Mouse (Mus musculus) cortical plate, adult 2 months (tissue): ENCODE results near the gene Eppin. TPM values are rescaled to one million over a fixed set of nuclear protein-coding genes. Genes with fewer than 3 reads are reported as not detected.

ENCODE experiments used
- H3K27ac ChIP-seq: fragments of 200-500 bp; 2 replicates; pipeline ENCODE4 v1.5.1; 2012; ENCODE audit warnings: low read length, control low read depth, inconsistent platforms; ENCODE audit not compliant: insufficient read depth
- H3K4me1 ChIP-seq: fragments of 200-500 bp; 2 replicates; pipeline ENCODE4 v1.6.1; 2011; ENCODE audit warnings: low read length; ENCODE audit not compliant: control insufficient read depth, insufficient read depth
- H3K4me3 ChIP-seq: fragments of 200-500 bp; 2 replicates; pipeline ENCODE4 v1.5.1; 2011; ENCODE audit warnings: mild to moderate bottlenecking, low read length, control low read depth; ENCODE audit not compliant: insufficient read depth
- CTCF ChIP-seq: fragments of 200-500 bp; IDR thresholded peaks from 2 replicates; pipeline ENCODE4 v1.5.1; 2011; ENCODE audit warnings: mild to moderate bottlenecking, control low read depth, low read length; ENCODE audit not compliant: insufficient read depth; ENCODE audit errors: extremely low read depth
- POLR2A ChIP-seq: fragments of 200-500 bp; IDR thresholded peaks from 2 replicates; pipeline ENCODE4 v1.6.1; 2011; ENCODE audit warnings: mild to moderate bottlenecking, low read length, control low read depth; ENCODE audit not compliant: insufficient read depth; ENCODE audit errors: extremely low read depth
- polyA plus RNA-seq: library from polyadenylated mRNA; depleted of rRNA; stranded (reverse); fragments of >200 nt; gene quantifications from 2 replicates; pipeline ENCODE4 v1.2.3, GENCODE M21; 2012

The Eppin gene
- polyA plus RNA-seq, 1 experiment, result not detected

GRCm38 (mm10) chr2:164560106-164560505, 33.3 kb downstream of the Eppin start:
- Histone ChIP-seq H3K27ac (no peak overlapping the region), H3K4me1 (peaks cover 7% of the 10 kb centered on the region), H3K4me3 (no peak overlapping the region)
- TF ChIP-seq POLR2A (no peak), CTCF (no peak)

- TF ChIP-seq POLR2A (no peak), CTCF (no peak)
- Histone ChIP-seq H3K4me3 (no peak overlapping the region), H3K27ac (no peak overlapping the region), H3K4me1 (peaks cover 7% of the 10 kb centered on the region)
These were observed 34.3 kb downstream of the Eppin start for GRCm38 (mm10) chr2:164558991-164559645.

- no peak for TF ChIP-seq CTCF
- no peak for TF ChIP-seq POLR2A
- Histone ChIP-seq H3K27ac (no peak overlapping the region), H3K4me1 (peaks cover 7% of the 10 kb centered on the region), H3K4me3 (no peak overlapping the region)
These were observed 35.0 kb downstream of the Eppin start for GRCm38 (mm10) chr2:164558426-164558825.

- H3K4me1 ChIP-seq, result no peaks in the 10 kb centered on the region
- no peak for TF ChIP-seq POLR2A
- no peak for TF ChIP-seq CTCF
- no peak overlapping the region for H3K4me3 ChIP-seq
- no peak overlapping the region for H3K27ac ChIP-seq
These were observed 41.9 kb downstream of the Eppin start for GRCm38 (mm10) chr2:164551502-164551901.

- Histone ChIP-seq H3K4me3 (no peak overlapping the region), H3K27ac (no peak overlapping the region), H3K4me1 (no peaks in the 10 kb centered on the region)
- TF ChIP-seq CTCF (no peak), POLR2A (no peak)
These were observed 42.5 kb downstream of the Eppin start for GRCm38 (mm10) chr2:164550895-164551269.

GRCm38 (mm10) chr2:164549963-164550894, 43.2 kb downstream of the Eppin start:
- TF ChIP-seq CTCF, result no peak
- peak; percentile 48 for TF ChIP-seq POLR2A
- Histone ChIP-seq H3K4me1 (no peaks in the 10 kb centered on the region), H3K4me3 (no peak overlapping the region), H3K27ac (peak overlapping the region; percentile 38; the same call in 1 of the 2 replicates)

GRCm38 (mm10) chr2:164549338-164549737, 44.1 kb downstream of the Eppin start:
- H3K4me1 ChIP-seq, result no peaks in the 10 kb centered on the region
- no peak overlapping the region for H3K27ac ChIP-seq
- no peak overlapping the region for H3K4me3 ChIP-seq
- TF ChIP-seq CTCF (no peak), POLR2A (no peak)

GRCm38 (mm10) chr2:164544454-164545097, 48.8 kb downstream of the Eppin start:
- no peaks in the 10 kb centered on the region for H3K4me1 ChIP-seq
- TF ChIP-seq CTCF (no peak), POLR2A (no peak)
- H3K4me3 ChIP-seq, result no peak overlapping the region
- H3K27ac ChIP-seq, result no peak overlapping the region

GRCm38 (mm10) chr2:164543745-164544144, 49.6 kb downstream of the Eppin start:
- H3K4me1 ChIP-seq, result no peaks in the 10 kb centered on the region
- H3K4me3 ChIP-seq, result no peak overlapping the region
- no peak overlapping the region for H3K27ac ChIP-seq
- TF ChIP-seq CTCF, result no peak
- no peak for TF ChIP-seq POLR2A
